In the genomic region with DNA sequence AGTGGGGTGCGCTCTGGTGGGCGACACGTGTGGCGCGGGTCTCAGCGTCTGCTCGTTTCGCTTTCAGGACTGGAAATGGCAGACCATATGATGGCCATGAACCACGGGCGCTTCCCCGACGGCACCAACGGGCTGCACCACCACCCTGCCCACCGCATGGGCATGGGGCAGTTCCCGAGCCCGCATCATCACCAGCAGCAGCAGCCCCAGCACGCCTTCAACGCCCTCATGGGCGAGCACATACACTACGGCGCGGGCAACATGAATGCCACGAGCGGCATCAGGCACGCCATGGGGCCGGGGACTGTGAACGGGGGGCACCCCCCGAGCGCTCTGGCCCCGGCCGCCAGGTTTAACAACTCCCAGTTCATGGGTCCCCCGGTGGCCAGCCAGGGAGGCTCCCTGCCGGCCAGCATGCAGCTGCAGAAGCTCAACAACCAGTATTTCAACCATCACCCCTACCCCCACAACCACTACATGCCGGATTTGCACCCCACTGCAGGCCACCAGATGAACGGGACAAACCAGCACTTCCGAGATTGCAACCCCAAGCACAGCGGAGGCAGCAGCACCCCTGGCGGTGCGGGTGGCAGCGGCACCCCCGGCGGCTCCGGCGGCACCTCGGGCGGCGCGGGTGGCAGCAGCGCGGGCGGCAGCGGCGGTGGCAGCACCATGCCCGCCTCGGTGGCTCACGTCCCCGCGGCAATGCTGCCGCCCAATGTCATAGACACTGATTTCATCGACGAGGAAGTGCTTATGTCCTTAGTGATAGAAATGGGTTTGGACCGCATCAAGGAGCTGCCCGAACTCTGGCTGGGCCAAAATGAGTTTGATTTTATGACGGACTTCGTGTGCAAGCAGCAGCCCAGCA, we compare ENCODE assay signal across 8 mouse cellular contexts. TPM values are rescaled to one million over a fixed set of nuclear protein-coding genes. Genes with fewer than 3 reads are reported as not detected.
DNase-seq lines count a peak whose midpoint lies in the region; ATAC-seq and TF ChIP-seq lines count a peak whose summit lies in the region.

No protein-coding gene starts in this region.

- H3K4me3 ChIP-seq in E14TG2a.4 (replicated peaks; ENCODE audit: low read length) = peak overlapping the region; percentile 97
- peak overlapping the region; percentile 94 for H3K4me3 ChIP-seq in hindbrain, embryonic 10.5 days

- DNase-seq in c-Kit-positive CD71-negative TER-119-negative erythroid progenitor cells, embryonic 14.5 days (ENCODE audit: low read depth) = peak; percentile 25
- DNase-seq in hindbrain, embryonic 10.5 days (ENCODE audit: low spot score) = peak; percentile 71
- DNase-seq in layer of hippocampus, postnatal 14 days (ENCODE audit: low spot score in 2 of 2) = peak; percentile 76 to 79
- DNase-seq in lung, postnatal 10 days = peak; percentile 83
- peak; percentile 62 for DNase-seq in ovary, postnatal 14 days (ENCODE audit: low spot score)
- peak; percentile 93 for DNase-seq in thymus, postnatal 14 days

- peaks cover 42% of the 10 kb centered on the region for H3K4me1 ChIP-seq in E14TG2a.4 (replicated peaks; ENCODE audit: low read depth, low read length)
- peaks cover 42% of the 10 kb centered on the region for H3K4me1 ChIP-seq in hindbrain, embryonic 10.5 days (replicated peaks)

- WGBS in hindbrain, embryonic 10.5 days = under 1% methylated on average over 65 of the region's 65 CpGs

- peaks cover 15% of the 10 kb centered on the region for H3K27me3 ChIP-seq in E14TG2a.4 (ENCODE audit: insufficient read depth, low read length)
- no peaks in the 10 kb centered on the region for H3K27me3 ChIP-seq in hindbrain, embryonic 10.5 days (ENCODE audit: insufficient read depth, poor library complexity, severe bottlenecking)

- no peak for TF ChIP-seq CTCF in E14TG2a.4 (conservative IDR thresholded peaks at IDR 0.05; ENCODE audit: low read length)

- ATAC-seq in frontal cortex, adult (ENCODE audit: low TSS enrichment) = peak; percentile 19

- peaks cover 10% of the 10 kb centered on the region for H3K36me3 ChIP-seq in E14TG2a.4 (ENCODE audit: insufficient read depth, low read length)
- peaks cover 16% of the 10 kb centered on the region for H3K36me3 ChIP-seq in hindbrain, embryonic 10.5 days

- peak overlapping the region; percentile 97 for H3K27ac ChIP-seq in hindbrain, embryonic 10.5 days

- no peaks in the 10 kb centered on the region for H3K9me3 ChIP-seq in E14TG2a.4 (ENCODE audit: low read length)
- no peaks in the 10 kb centered on the region for H3K9me3 ChIP-seq in hindbrain, embryonic 10.5 days

RNA-seq across cellular contexts. Expression of a gene that starts 1.1 kb away (rescaled TPM):
- 76.3 and 113 TPM in 2 replicates for polyA plus RNA-seq in hindbrain, embryonic 10.5 days (2016; fragmentation: Nextera tagmentation; extraction: Ambion mirVana)
- total RNA-seq in layer of hippocampus, postnatal 14 days (2021) = 10 to 100 TPM; 35.7 to 36.8 TPM

Comparison
In these comparisons a context has a peak if more than half of its experiments do, and no peak if none do; other contexts are left out.
1. Peak in every context shown above with its lines: DNase-seq, ATAC-seq, H3K4me3 ChIP-seq and H3K27ac ChIP-seq.
2. DNase-seq: peak in every context shown above with its lines; median percentile 93 in thymus, postnatal 14 days; 83 in lung, postnatal 10 days; 78 in layer of hippocampus, postnatal 14 days; 71 in hindbrain, embryonic 10.5 days; 62 in ovary, postnatal 14 days; 25 in c-Kit-positive CD71-negative TER-119-negative erythroid progenitor cells, embryonic 14.5 days.